Mouse (Mus musculus): Measurements from ENCODE around the gene Tut7.

GRCm38 (mm10) chr13:59731652-59732051 lies 91.3 kb downstream of the Tut7 start, which contains the start of gene Spata31d1d:
- TF ChIP-seq CTCF (conservative IDR thresholded peaks at IDR 0.05; ENCODE audit: low read length): no peak
- no peak for TF ChIP-seq POU5F1 (IDR thresholded peaks at IDR 0.05; ENCODE audit: borderline replicate concordance, low read length)
- no peak for TF ChIP-seq NANOG (IDR thresholded peaks at IDR 0.05; ENCODE audit: borderline replicate concordance, low read length)
